Mouse (Mus musculus): ENCODE results near the gene Ubxn4.
"Not testable (repeated sequence)": the region's sequence is repeated elsewhere in the genome, so short reads cannot be mapped to it uniquely, and the experiment has no call there.

The Ubxn4 gene

GRCm38 (mm10) chr1:128309043-128309442 lies 65.3 kb downstream of the Ubxn4 start:
- no peak for DNase-seq (ENCODE audit: extremely low read depth, insufficient read length, low spot score)

DNA sequence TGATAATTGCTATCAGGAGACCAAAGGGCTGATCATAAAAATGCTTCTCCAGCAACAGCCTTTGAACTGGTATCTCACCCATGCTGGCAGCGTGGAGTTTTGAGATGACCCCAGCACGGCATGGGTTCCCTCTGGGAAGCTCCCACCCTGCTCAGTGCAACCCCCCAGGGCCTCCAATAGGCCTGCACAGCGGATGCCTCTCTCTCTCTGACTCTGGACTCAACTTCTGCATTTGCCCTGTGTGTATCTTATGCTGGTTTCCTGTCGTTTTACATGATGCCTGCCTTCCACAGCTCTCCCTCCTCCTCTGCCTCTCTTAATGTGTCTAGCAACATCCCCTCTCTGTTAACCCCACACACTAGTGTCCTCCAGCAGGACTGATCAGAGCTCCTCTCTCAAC lies 70.9 kb downstream of the Ubxn4 start:
- DNase-seq (ENCODE audit: extremely low read depth, insufficient read length, low spot score) = no peak

DNA sequence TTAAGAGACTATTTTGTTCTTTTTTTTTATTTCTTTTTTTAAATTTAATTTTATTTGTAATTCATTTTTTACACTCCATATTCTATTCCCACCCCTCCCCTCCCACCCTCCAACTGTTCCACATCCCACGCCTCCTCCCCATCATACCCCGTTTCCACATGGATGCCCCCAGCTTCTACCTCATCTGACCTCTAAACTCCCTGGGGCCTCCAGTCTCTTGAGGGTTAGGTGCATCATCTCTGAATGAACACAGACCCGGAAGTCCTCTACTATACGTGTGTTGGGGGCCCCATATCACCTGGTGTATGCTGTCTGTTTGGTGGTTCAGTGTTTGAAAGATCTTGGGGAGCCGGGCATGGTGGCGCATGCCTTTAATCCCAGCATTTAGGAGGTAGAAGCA lies 75.5 kb downstream of the Ubxn4 start:
- DNase-seq (ENCODE audit: extremely low read depth, insufficient read length, low spot score) = not testable (repeated sequence)

DNA sequence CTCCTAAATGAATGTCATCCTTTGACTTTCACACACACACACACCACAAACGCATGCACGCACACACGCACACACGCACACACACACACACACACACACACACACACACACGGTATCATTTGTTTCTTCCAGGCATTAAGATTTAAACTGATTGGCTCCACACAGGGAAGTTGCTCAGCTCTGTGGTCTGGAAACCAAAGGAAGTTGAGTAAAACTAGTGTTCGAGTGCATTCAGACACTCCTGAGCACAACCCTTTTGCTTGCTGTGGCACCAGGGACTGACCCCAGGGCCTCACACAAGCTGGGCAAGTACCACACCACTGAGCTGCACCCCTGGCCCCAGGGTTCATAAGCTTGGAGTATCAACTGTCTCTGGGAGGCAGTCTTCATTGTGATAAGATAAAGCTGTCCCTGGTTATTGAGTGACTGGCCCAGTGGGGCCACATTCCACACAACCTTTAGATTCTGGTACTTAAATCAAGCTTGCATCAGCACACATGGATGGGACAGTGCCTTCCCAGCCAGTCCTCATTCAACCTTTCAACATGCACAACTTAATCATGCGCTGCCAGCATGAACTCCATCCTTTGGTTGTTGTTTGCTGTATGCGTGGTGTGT lies 79.4 kb downstream of the Ubxn4 start:
- no peak for DNase-seq (ENCODE audit: extremely low read depth, insufficient read length, low spot score)

- DNase-seq (ENCODE audit: extremely low read depth, insufficient read length, low spot score) = no peak
Observed at GRCm38 (mm10) chr1:128324776-128325175, 81.0 kb downstream of the Ubxn4 start.

DNA sequence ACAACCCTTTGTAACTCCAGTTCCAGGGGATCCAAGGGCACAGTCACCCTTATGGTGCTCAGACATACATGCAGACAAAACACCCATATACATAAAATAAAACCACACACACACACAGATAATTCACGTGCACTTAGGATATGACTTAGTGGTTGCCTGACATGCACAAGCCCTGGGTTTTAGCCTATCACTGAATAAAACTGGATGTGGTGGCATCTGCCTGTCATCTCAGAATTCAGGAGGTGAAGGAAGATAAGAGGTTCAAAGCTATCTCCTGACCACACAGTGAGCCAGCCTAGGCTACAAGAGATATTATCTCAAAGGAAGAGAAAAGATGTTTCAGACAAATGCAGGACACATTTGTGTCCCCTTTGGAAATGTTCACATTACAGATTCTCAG lies 83.4 kb downstream of the Ubxn4 start:
- no peak for DNase-seq (ENCODE audit: extremely low read depth, insufficient read length, low spot score)

DNA sequence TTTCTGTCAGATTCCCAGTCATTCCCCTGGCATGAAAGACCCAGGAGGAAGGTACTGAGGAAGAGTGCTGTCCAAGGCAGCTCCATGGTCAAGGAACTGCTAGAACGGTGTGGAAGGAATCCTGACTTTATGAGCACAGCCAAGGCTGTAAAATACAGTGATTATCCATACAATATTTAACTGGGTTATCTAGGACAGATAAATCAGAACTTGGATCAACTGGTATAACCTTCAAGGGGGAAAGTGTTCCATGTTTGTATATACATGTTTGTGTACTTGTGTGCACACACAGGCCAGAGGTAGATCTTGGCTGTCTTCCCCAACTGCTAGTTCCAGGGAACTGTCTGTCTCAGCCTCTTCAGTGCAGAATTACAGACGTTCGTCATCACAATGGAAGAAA lies 84.5 kb downstream of the Ubxn4 start, which contains the start of gene Lct:
Gene Lct, minus strand, starts transcription at position 101 of the 400 bp plus-strand sequence.
- DNase-seq (ENCODE audit: extremely low read depth, insufficient read length, low spot score) = no peak

Measured in 3134 (cell line).